Mouse (Mus musculus): ENCODE data around the gene Gaa. TPM values are rescaled to one million over a fixed set of nuclear protein-coding genes. Genes with fewer than 3 reads are reported as not detected.
A peak's percentile ranks its signal among the peaks of the same experiment; 100 is the strongest.
"Not testable (repeated sequence)": the region's sequence is repeated elsewhere in the genome, so short reads cannot be mapped to it uniquely, and the experiment has no call there.

Gaa gene
- polyA plus RNA-seq, 1 experiment from 2014 or later: 24.1 TPM

DNA sequence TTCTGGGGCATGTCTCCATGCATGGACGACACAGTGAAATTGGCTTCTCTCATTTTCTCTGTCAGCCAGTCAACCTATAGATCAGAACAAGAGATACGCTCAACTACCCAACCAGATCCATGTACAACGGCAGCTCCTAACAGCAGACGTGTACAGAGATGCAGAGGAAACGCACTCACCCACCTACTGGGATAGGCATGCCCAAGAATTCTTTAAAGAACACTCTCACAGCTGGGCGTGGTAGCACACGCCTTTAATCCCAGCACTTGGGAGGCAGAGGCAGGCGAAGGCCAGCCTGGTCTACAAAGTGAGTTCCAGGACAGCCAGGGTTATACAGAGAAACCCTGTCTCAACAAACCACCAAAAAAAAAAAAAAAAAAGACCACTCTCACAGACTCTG is 25.2 kb downstream of the Gaa start:
- not testable (repeated sequence) for H3K9me3 ChIP-seq (ENCODE audit: control insufficient read depth, low read length); H3K4me2 ChIP-seq (ENCODE audit: low read depth); H3K4me3 ChIP-seq (ENCODE audit: low read depth, low read length); H3K4me1 ChIP-seq (ENCODE audit: control insufficient read depth, insufficient read depth, low read length); H3K27ac ChIP-seq (ENCODE audit: low read depth, low read length); ATAC-seq (ENCODE audit: insufficient read depth, low FRiP score, low TSS enrichment); H3K9ac ChIP-seq (ENCODE audit: low read length); H3K27me3 ChIP-seq (ENCODE audit: control insufficient read depth, insufficient read depth, low read length); DNase-seq (ENCODE audit: low spot score)
- 94% methylated on average over 8 of the region's 8 CpGs for WGBS
- peaks cover 47% of the 10 kb centered on the region for H3K36me3 ChIP-seq (ENCODE audit: control insufficient read depth, insufficient read depth, low read length)

DNA sequence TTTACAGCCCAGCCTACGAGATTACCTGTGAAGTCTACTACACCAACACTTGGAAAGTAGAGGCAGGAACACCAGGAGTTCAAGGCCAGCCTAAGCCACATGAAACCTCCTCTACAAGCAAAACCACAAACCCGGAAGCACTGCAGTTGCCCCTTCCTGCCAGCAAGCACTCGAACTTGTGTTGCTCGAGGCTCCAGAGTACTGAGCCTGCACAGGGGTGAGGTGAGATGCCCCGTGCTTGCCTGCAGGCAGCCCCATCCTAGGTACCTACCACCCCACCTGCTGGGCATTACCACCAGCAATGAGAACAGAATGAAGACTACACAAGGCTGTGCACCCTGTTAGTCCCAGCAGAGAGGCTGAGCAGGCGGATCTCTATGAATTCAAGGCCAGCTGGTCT is 30.3 kb downstream of the Gaa start:
- 92% methylated on average over 6 of the region's 6 CpGs for WGBS

DNA sequence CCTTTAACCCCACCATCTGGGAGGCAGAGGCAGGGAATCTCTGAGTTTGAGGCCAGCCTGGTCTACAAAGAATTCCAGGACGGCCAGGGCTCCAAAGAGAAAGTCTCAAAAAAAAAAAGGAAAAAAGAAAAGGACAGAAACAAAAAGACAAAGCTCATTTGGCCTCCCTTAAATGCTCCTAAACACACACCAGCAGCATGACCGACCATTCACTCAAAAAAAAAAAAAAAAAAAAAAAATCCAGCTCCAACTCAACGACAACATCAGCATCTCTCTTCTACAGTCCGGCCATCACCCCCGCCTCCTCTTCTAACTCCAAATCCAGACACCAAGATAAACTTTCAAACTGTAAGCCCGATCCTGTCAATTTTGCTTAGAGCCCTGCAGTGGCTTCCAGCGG is 31.2 kb downstream of the Gaa start:
- Histone ChIP-seq H3K9ac (ENCODE audit: low read length) (peak overlapping the region; percentile 98), H3K36me3 (ENCODE audit: control insufficient read depth, insufficient read depth, low read length) (peaks cover 17% of the 10 kb centered on the region), H3K27me3 (ENCODE audit: control insufficient read depth, insufficient read depth, low read length) (no peaks in the 10 kb centered on the region), H3K4me2 (ENCODE audit: low read depth) (peak overlapping the region; percentile 62), H3K27ac (ENCODE audit: low read depth, low read length) (no peak overlapping the region), H3K4me1 (ENCODE audit: control insufficient read depth, insufficient read depth, low read length) (peaks cover 2% of the 10 kb centered on the region; the same call in 1 of the 2 replicates), H3K4me3 (ENCODE audit: low read depth, low read length) (peak overlapping the region; percentile 97), H3K9me3 (ENCODE audit: control insufficient read depth, low read length) (no peaks in the 10 kb centered on the region)
- ATAC-seq (ENCODE audit: insufficient read depth, low FRiP score, low TSS enrichment) (no peak), DNase-seq (ENCODE audit: low spot score) (no peak)
- 19% methylated on average over 7 of the region's 7 CpGs for WGBS

More for the DNA sequence above, 30.3 kb downstream of the Gaa start:
- Histone ChIP-seq H3K27me3 (ENCODE audit: control insufficient read depth, insufficient read depth, low read length) (no peaks in the 10 kb centered on the region), H3K4me1 (ENCODE audit: control insufficient read depth, insufficient read depth, low read length) (peaks cover 2% of the 10 kb centered on the region; the same call in 1 of the 2 replicates), H3K36me3 (ENCODE audit: control insufficient read depth, insufficient read depth, low read length) (peaks cover 25% of the 10 kb centered on the region), H3K9ac (ENCODE audit: low read length) (no peak overlapping the region), H3K4me3 (ENCODE audit: low read depth, low read length) (no peak overlapping the region), H3K4me2 (ENCODE audit: low read depth) (no peak overlapping the region), H3K27ac (ENCODE audit: low read depth, low read length) (no peak overlapping the region), H3K9me3 (ENCODE audit: control insufficient read depth, low read length) (no peaks in the 10 kb centered on the region)
- no peak for DNase-seq (ENCODE audit: low spot score)
- ATAC-seq (ENCODE audit: insufficient read depth, low FRiP score, low TSS enrichment): no peak

DNA sequence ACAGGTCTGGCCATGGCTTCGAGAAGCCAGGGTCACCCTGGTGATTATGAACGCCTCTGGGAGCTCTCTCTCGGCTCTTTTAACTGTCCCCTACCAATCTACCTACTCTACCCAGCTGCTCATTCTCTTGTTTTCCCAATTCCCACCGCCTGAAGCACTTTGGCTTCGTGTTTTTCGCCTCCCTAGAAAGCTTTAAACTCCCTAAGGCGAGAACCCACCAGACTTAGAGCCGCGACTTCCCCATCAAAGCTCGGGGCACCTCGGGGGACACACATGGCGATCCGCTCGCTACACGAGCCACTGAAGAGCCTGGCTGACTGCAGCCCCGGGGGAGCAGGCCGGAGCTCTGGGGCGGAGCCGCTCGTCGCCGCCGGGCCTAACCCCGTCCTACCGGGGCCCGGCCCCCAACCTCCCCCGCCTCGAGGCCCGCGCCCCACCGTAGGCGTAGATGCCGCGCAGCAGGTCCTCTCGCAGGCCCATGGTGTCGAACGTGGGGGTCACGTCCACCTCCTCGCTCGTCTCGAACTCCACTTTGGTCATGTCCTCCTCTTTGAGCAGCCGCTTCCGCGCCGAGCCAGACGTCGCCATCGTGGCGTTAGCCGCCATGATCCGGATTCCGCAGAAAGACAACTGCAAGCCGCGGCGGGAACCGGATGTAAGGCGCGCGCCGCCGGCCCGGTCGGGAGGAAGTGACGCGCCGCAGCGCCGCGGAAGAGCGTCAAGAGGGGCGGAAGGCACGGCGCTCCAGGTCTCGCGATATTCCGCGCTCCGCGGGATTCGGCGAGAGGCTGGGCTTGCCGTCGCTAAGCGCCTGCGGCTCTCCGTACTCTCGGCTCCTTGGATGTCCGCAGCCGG is 31.9 kb downstream of the Gaa start, which contains the start of gene Eif4a3:
TSS of gene Eif4a3 (minus strand) at position 699 of the 855 bp plus-strand sequence.
- peak within 1 kb of the TSS; percentile 64 for H3K4me2 ChIP-seq (ENCODE audit: low read depth)
- H3K27ac ChIP-seq (ENCODE audit: low read depth, low read length): peak within 1 kb of the TSS; percentile 86
- H3K4me1 ChIP-seq (ENCODE audit: control insufficient read depth, insufficient read depth, low read length): peaks cover 2% of the 10 kb centered on the region; the same call in 1 of the 2 replicates
- WGBS: under 1% methylated on average over 89 of the region's 89 CpGs
- H3K4me3 ChIP-seq (ENCODE audit: low read depth, low read length): peak within 1 kb of the TSS; percentile 97
- DNase-seq (ENCODE audit: low spot score): peak; percentile 100
- ATAC-seq (ENCODE audit: insufficient read depth, low FRiP score, low TSS enrichment): peak; percentile 95
- H3K27me3 ChIP-seq (ENCODE audit: control insufficient read depth, insufficient read depth, low read length): no peaks in the 10 kb centered on the region
- peak within 1 kb of the TSS; percentile 98 for H3K9ac ChIP-seq (ENCODE audit: low read length)
- H3K36me3 ChIP-seq (ENCODE audit: control insufficient read depth, insufficient read depth, low read length): peaks cover 16% of the 10 kb centered on the region
- no peaks in the 10 kb centered on the region for H3K9me3 ChIP-seq (ENCODE audit: control insufficient read depth, low read length)

- H3K4me1 ChIP-seq (ENCODE audit: control insufficient read depth, insufficient read depth, low read length): peaks cover 2% of the 10 kb centered on the region; the same call in 1 of the 2 replicates
- H3K27ac ChIP-seq (ENCODE audit: low read depth, low read length): peak overlapping the region; percentile 86
- peak overlapping the region; percentile 98 for H3K9ac ChIP-seq (ENCODE audit: low read length)
- WGBS: 2% methylated on average over 31 of the region's 31 CpGs
- H3K36me3 ChIP-seq (ENCODE audit: control insufficient read depth, insufficient read depth, low read length): peaks cover 14% of the 10 kb centered on the region
- peak overlapping the region; percentile 97 for H3K4me3 ChIP-seq (ENCODE audit: low read depth, low read length)
- no peaks in the 10 kb centered on the region for H3K9me3 ChIP-seq (ENCODE audit: control insufficient read depth, low read length)
- peak overlapping the region; percentile 64 for H3K4me2 ChIP-seq (ENCODE audit: low read depth)
- H3K27me3 ChIP-seq (ENCODE audit: control insufficient read depth, insufficient read depth, low read length): no peaks in the 10 kb centered on the region
- no peak for DNase-seq (ENCODE audit: low spot score)
- no peak for ATAC-seq (ENCODE audit: insufficient read depth, low FRiP score, low TSS enrichment)
These were observed 32.7 kb downstream of the Gaa start for GRCm38 (mm10) chr11:119300246-119300935.

GRCm38 (mm10) chr11:119300986-119301385 is 33.3 kb downstream of the Gaa start:
- peaks cover 8% of the 10 kb centered on the region for H3K36me3 ChIP-seq (ENCODE audit: control insufficient read depth, insufficient read depth, low read length)
- ATAC-seq (ENCODE audit: insufficient read depth, low FRiP score, low TSS enrichment): no peak
- no peak for DNase-seq (ENCODE audit: low spot score)
- no peak overlapping the region for H3K4me3 ChIP-seq (ENCODE audit: low read depth, low read length)
- H3K9ac ChIP-seq (ENCODE audit: low read length): no peak overlapping the region
- H3K4me2 ChIP-seq (ENCODE audit: low read depth): peak overlapping the region; percentile 64; the same call in 1 of the 2 replicates
- peaks cover 2% of the 10 kb centered on the region; the same call in 1 of the 2 replicates for H3K4me1 ChIP-seq (ENCODE audit: control insufficient read depth, insufficient read depth, low read length)
- H3K27ac ChIP-seq (ENCODE audit: low read depth, low read length): no peak overlapping the region
- 45% methylated on average over 2 of the region's 2 CpGs for WGBS
- no peaks in the 10 kb centered on the region for H3K9me3 ChIP-seq (ENCODE audit: control insufficient read depth, low read length)
- H3K27me3 ChIP-seq (ENCODE audit: control insufficient read depth, insufficient read depth, low read length): no peaks in the 10 kb centered on the region

DNA sequence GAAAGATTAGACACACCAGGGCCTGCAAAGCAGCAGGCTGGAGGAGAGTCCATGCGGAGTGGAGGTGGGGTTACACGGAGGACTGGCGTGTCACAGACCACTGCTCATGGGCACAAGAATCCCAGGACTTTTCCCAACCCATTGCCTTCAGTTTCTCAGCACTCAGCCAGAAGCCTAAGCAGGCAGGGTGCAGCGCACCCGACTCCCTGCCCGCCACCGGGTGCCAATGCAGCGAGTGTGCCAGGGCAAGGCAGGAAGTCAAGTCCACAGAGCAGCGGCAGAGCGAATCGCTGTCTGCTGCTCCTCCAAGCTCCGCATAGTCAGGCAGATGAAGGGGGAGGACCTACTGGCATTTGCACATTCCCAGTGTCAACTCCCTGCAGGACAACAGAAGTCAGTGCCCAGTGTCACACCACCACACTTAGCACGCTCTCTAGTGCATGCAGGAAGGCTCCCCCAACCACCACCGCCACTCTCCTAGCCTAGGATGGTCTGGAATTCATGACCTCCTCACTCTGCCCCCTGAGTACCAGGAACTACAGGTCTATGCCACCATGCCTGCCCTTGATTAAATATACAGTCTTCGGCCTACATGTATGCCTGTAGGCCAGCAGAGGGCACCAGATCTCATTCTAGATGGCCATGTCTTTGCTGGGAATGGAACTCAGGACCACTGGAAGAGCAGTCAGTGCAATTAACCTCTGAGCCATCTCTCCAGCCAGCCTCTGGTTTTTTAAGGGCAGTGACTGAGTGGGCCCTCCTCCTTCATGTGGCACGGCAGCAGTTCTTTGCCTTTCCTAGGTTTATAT is 37.4 kb downstream of the Gaa start:
- Histone ChIP-seq H3K9ac (ENCODE audit: low read length) (no peak overlapping the region), H3K36me3 (ENCODE audit: control insufficient read depth, insufficient read depth, low read length) (no peaks in the 10 kb centered on the region), H3K27me3 (ENCODE audit: control insufficient read depth, insufficient read depth, low read length) (no peaks in the 10 kb centered on the region), H3K4me2 (ENCODE audit: low read depth) (no peak overlapping the region), H3K27ac (ENCODE audit: low read depth, low read length) (no peak overlapping the region), H3K4me3 (ENCODE audit: low read depth, low read length) (no peak overlapping the region), H3K9me3 (ENCODE audit: control insufficient read depth, low read length) (no peaks in the 10 kb centered on the region), H3K4me1 (ENCODE audit: control insufficient read depth, insufficient read depth, low read length) (0 out of 2 replicates have a peak, but pooled peaks cover 3% of the 10 kb centered on the region)
- peak; percentile 67 for DNase-seq (ENCODE audit: low spot score)
- ATAC-seq (ENCODE audit: insufficient read depth, low FRiP score, low TSS enrichment): no peak
- WGBS: 38% methylated on average over 16 of the region's 16 CpGs
